Mouse (Mus musculus) MEL (cell line): Measurements from ENCODE around the gene Klhl21. TPM values are rescaled to one million over a fixed set of nuclear protein-coding genes. Genes with fewer than 3 reads are reported as not detected.
A peak's percentile ranks its signal among the peaks of the same experiment; 100 is the strongest.

Experiments
- DNase-seq: peaks from one replicate; pipeline ENCODE4 v3.0.0; 2011; ENCODE audit warnings: low read depth, low spot score
- H3K27ac ChIP-seq: 2 replicates; pipeline ENCODE4 v1.5.1; 2012; ENCODE audit warnings: low read depth, mild to moderate bottlenecking, control low read depth, low read length, moderate library complexity; ENCODE audit not compliant: control insufficient read depth
- H3K27me3 ChIP-seq, 2 experiments: fragments of 150-350 bp in 1 of 2; sonication (generic) in 1 of 2; 2 replicates each; pipeline ENCODE4 v1.6.1; 2012; ENCODE audit warnings: low read length in 2 of 2, mild to moderate bottlenecking in 2 of 2, improper control_type of control experiment in 1 of 2, moderate library complexity in 1 of 2; ENCODE audit not compliant: insufficient read depth in 2 of 2, control insufficient read depth in 1 of 2
- H3K36me3 ChIP-seq, 2 experiments: 2 replicates each; pipeline ENCODE4 v1.6.1; 2012 to 2014; ENCODE audit warnings: low read length in 2 of 2, improper control_type of control experiment in 1 of 2, inconsistent platforms in 1 of 2, mild to moderate bottlenecking in 1 of 2; ENCODE audit not compliant: insufficient read depth in 2 of 2, control insufficient read depth in 1 of 2
- H3K4me1 ChIP-seq, 2 experiments: fragments of 150-350 bp in 1 of 2; sonication (generic) in 1 of 2; 2 replicates each; pipeline ENCODE4 v1.6.1; 2012; ENCODE audit warnings: low read length in 2 of 2, improper control_type of control experiment in 1 of 2, mild to moderate bottlenecking in 1 of 2; ENCODE audit not compliant: insufficient read depth in 2 of 2, control insufficient read depth in 1 of 2
- H3K4me3 ChIP-seq, 2 experiments: fragments of 150-350 bp in 1 of 2; sonication (generic) in 1 of 2; 2 replicates each; pipeline ENCODE4 v1.5.1; 2012; ENCODE audit warnings: low read depth in 2 of 2, low read length in 2 of 2, mild to moderate bottlenecking in 2 of 2, moderate library complexity in 2 of 2, control low read depth in 1 of 2, improper control_type of control experiment in 1 of 2; ENCODE audit not compliant: control insufficient read depth in 1 of 2, insufficient read depth in 1 of 2
- H3K79me2 ChIP-seq: 2 replicates; pipeline ENCODE4 v1.6.1; 2012; ENCODE audit warnings: mild to moderate bottlenecking, low read length, moderate library complexity; ENCODE audit not compliant: control insufficient read depth, poor library complexity, insufficient read depth
- H3K9ac ChIP-seq: 2 replicates; pipeline ENCODE4 v1.6.1; 2012; ENCODE audit warnings: low read depth, mild to moderate bottlenecking, control low read depth, low read length, moderate library complexity; ENCODE audit not compliant: control insufficient read depth, poor library complexity, severe bottlenecking
- H3K9me3 ChIP-seq: fragments of 150-350 bp; sonication (generic); replicated peaks from 2 replicates; pipeline ENCODE4 v1.6.1; 2012; ENCODE audit warnings: mild to moderate bottlenecking, low read length, improper control_type of control experiment, moderate library complexity; ENCODE audit not compliant: insufficient read depth
- BHLHE40 ChIP-seq: IDR thresholded peaks from 2 replicates; pipeline ENCODE4 v1.6.1; 2012; ENCODE audit warnings: low read depth, mild to moderate bottlenecking, inconsistent platforms, low read length, improper control_type of control experiment, borderline replicate concordance
- CHD2 ChIP-seq: IDR thresholded peaks from 2 replicates; pipeline ENCODE4 v1.6.1; 2011; ENCODE audit warnings: low read length, improper control_type of control experiment
- ELF1 ChIP-seq: IDR thresholded peaks from 2 replicates; pipeline ENCODE4 v1.6.1; 2014; ENCODE audit warnings: low read depth, mild to moderate bottlenecking, inconsistent platforms, low read length, improper control_type of control experiment, moderate library complexity
- EP300 ChIP-seq, 2 experiments: IDR thresholded peaks; 2 replicates each; pipeline ENCODE4 v1.6.1; 2011; ENCODE audit warnings: improper control_type of control experiment in 2 of 2, low read length in 2 of 2, low read depth in 1 of 2, mild to moderate bottlenecking in 1 of 2
- ETS1 ChIP-seq: IDR thresholded peaks from 2 replicates; pipeline ENCODE4 v1.6.1; 2012; ENCODE audit warnings: low read depth, mild to moderate bottlenecking, inconsistent platforms, low read length, improper control_type of control experiment, moderate library complexity
- GABPA ChIP-seq: IDR thresholded peaks from 2 replicates; pipeline ENCODE4 v1.6.1; 2012; ENCODE audit warnings: low read depth, mild to moderate bottlenecking, inconsistent platforms, low read length, improper control_type of control experiment, moderate library complexity
- HCFC1 ChIP-seq: IDR thresholded peaks from 2 replicates; pipeline ENCODE4 v1.6.1; 2012; ENCODE audit warnings: low read depth, mild to moderate bottlenecking, inconsistent platforms, low read length, improper control_type of control experiment, moderate library complexity
- JUND ChIP-seq: IDR thresholded peaks from 2 replicates; pipeline ENCODE4 v1.6.1; 2011; ENCODE audit warnings: low read depth, mild to moderate bottlenecking, improper control_type of control experiment, low read length
- MAFK ChIP-seq: IDR thresholded peaks from 2 replicates; pipeline ENCODE4 v1.6.1; 2011; ENCODE audit warnings: low read depth, mild to moderate bottlenecking, low read length, improper control_type of control experiment, borderline replicate concordance
- MEF2A ChIP-seq: IDR thresholded peaks from 2 replicates; pipeline ENCODE4 v1.6.1; 2014; ENCODE audit warnings: low read depth, mild to moderate bottlenecking, inconsistent platforms, low read length, improper control_type of control experiment; ENCODE audit not compliant: poor library complexity, insufficient replicate concordance, severe bottlenecking; ENCODE audit errors: extremely low read depth
- MXI1 ChIP-seq: IDR thresholded peaks from 2 replicates; pipeline ENCODE4 v1.6.1; 2011; ENCODE audit warnings: mild to moderate bottlenecking, low read depth, low read length, improper control_type of control experiment
- MYB ChIP-seq: IDR thresholded peaks from 2 replicates; pipeline ENCODE4 v1.6.1; 2011; ENCODE audit warnings: mild to moderate bottlenecking, low read depth, low read length, improper control_type of control experiment
- MYC ChIP-seq: IDR thresholded peaks from 2 replicates; pipeline ENCODE4 v1.6.1; 2011; ENCODE audit warnings: low read depth, mild to moderate bottlenecking, low read length, improper control_type of control experiment, moderate library complexity
- NRF1 ChIP-seq: IDR thresholded peaks from 2 replicates; pipeline ENCODE4 v1.6.1; 2014; ENCODE audit warnings: low read depth, mild to moderate bottlenecking, inconsistent platforms, low read length, improper control_type of control experiment, moderate library complexity; ENCODE audit not compliant: poor library complexity, insufficient read depth, severe bottlenecking
- POLR2AphosphoS2 ChIP-seq: IDR thresholded peaks from 2 replicates; pipeline ENCODE4 v1.6.1; 2011; ENCODE audit warnings: low read length, improper control_type of control experiment
- RCOR1 ChIP-seq: IDR thresholded peaks from 2 replicates; pipeline ENCODE4 v1.6.1; 2012; ENCODE audit warnings: low read depth, mild to moderate bottlenecking, inconsistent platforms, low read length, improper control_type of control experiment
- SMC3 ChIP-seq: IDR thresholded peaks from 2 replicates; pipeline ENCODE4 v1.6.1; 2011; ENCODE audit warnings: low read depth, low read length, improper control_type of control experiment
- TBP ChIP-seq: IDR thresholded peaks from 2 replicates; pipeline ENCODE4 v1.8.0; 2011; ENCODE audit warnings: low read depth, low read length, improper control_type of control experiment
- UBTF ChIP-seq: IDR thresholded peaks from 2 replicates; pipeline ENCODE4 v1.6.1; 2012; ENCODE audit warnings: low read depth, mild to moderate bottlenecking, inconsistent platforms, low read length, improper control_type of control experiment, moderate library complexity, borderline replicate concordance; ENCODE audit not compliant: insufficient read depth
- USF1 ChIP-seq: IDR thresholded peaks from 2 replicates; pipeline ENCODE4 v1.6.1; 2014; ENCODE audit warnings: low read depth, mild to moderate bottlenecking, inconsistent platforms, low read length, improper control_type of control experiment, moderate library complexity
- USF2 ChIP-seq, 2 experiments: IDR thresholded peaks; 2 replicates each; pipeline ENCODE4 v1.6.1; 2011 to 2012; ENCODE audit warnings: improper control_type of control experiment in 2 of 2, low read length in 2 of 2, borderline replicate concordance in 1 of 2, inconsistent platforms in 1 of 2, low read depth in 1 of 2, mild to moderate bottlenecking in 1 of 2; ENCODE audit not compliant: insufficient read depth in 1 of 2
- ZC3H11A ChIP-seq: IDR thresholded peaks from 2 replicates; pipeline ENCODE4 v1.6.1; 2012; ENCODE audit warnings: low read depth, mild to moderate bottlenecking, inconsistent platforms, low read length, improper control_type of control experiment
- ZKSCAN1 ChIP-seq: IDR thresholded peaks from 2 replicates; pipeline ENCODE4 v1.6.1; 2012; ENCODE audit warnings: low read depth, mild to moderate bottlenecking, inconsistent platforms, low read length, improper control_type of control experiment, moderate library complexity
- ZMIZ1 ChIP-seq: IDR thresholded peaks from 2 replicates; pipeline ENCODE4 v1.6.1; 2012; ENCODE audit warnings: low read depth, mild to moderate bottlenecking, inconsistent platforms, low read length, improper control_type of control experiment, moderate library complexity
- ZNF384 ChIP-seq: IDR thresholded peaks from 2 replicates; pipeline ENCODE4 v1.6.1; 2012; ENCODE audit warnings: low read depth, mild to moderate bottlenecking, inconsistent platforms, low read length, improper control_type of control experiment
- polyA plus RNA-seq, 2 experiments: library from polyadenylated mRNA; stranded (reverse) in 1 of 2; unstranded in 1 of 2; fragments of >175 nt in 1 of 2; fragments of >200 nt in 1 of 2; gene quantifications; 2 replicates each; pipeline versions ENCODE4 v1.2.1 to v1.2.4; 2012; ENCODE audit warnings: low replicate concordance in 2 of 2, low read depth in 1 of 2; ENCODE audit not compliant: insufficient read length in 2 of 2, insufficient read depth in 1 of 2, missing spikeins in 1 of 2
- total RNA-seq: library from RNA; depleted of rRNA; stranded (reverse); fragments of 300-350 nt; gene quantifications from 2 replicates; pipeline ENCODE4 v1.2.3, GENCODE M21; 2012

Klhl21 gene
- total and polyA plus RNA-seq, 3 experiments: 18.0 to 22.5 TPM; not detected in 1

GRCm38 (mm10) chr4:152001335-152001734, 7.3 kb upstream of the Klhl21 start (continued):
- TF ChIP-seq NRF1: no peak
- peak; percentile 20; the same call in 1 of the 2 replicates for TF ChIP-seq ZC3H11A
- TF ChIP-seq RCOR1: no peak
- no peak for TF ChIP-seq MAFK
- TF ChIP-seq JUND: no peak
- TF ChIP-seq ZKSCAN1: no peak
- TF ChIP-seq POLR2AphosphoS2: no peak
- no peak for TF ChIP-seq GABPA
- TF ChIP-seq ETS1: no peak
- TF ChIP-seq HCFC1: no peak
- TF ChIP-seq, all 39 proteins: peak for 5

GRCm38 (mm10) chr4:152002063-152002462, 6.5 kb upstream of the Klhl21 start:
- H3K79me2 ChIP-seq: no peaks in the 10 kb centered on the region
- no peak overlapping the region for H3K27ac ChIP-seq
- H3K9ac ChIP-seq: no peak overlapping the region
- H3K27me3 ChIP-seq: no peaks in the 10 kb centered on the region
- no peak for DNase-seq
- H3K9me3 ChIP-seq: no peaks in the 10 kb centered on the region
- H3K36me3 ChIP-seq: peaks cover 0 to 14% of the 10 kb centered on the region in 2 experiments; a peak in 2 of 4 replicates
- peaks cover 5 to 19% of the 10 kb centered on the region in 2 experiments for H3K4me1 ChIP-seq
- H3K4me3 ChIP-seq: no peak overlapping the region
- no peak for TF ChIP-seq JUND
- no peak for TF ChIP-seq UBTF
- no peak for TF ChIP-seq BHLHE40
- TF ChIP-seq SMC3: no peak
- TF ChIP-seq ZC3H11A: no peak
- TF ChIP-seq MXI1: no peak
- TF ChIP-seq MYB: no peak
- no peak for TF ChIP-seq MAFK
- no peak for TF ChIP-seq ZNF384
- TF ChIP-seq MYC: no peak
- no peak for TF ChIP-seq EP300 (IDR thresholded peaks at IDR 0.05; ENCODE audit: low read depth in 1 of 2, low read length in 2 of 2)
- no peak for TF ChIP-seq TBP
- TF ChIP-seq USF2 (IDR thresholded peaks at IDR 0.05; ENCODE audit: borderline replicate concordance in 1 of 2, insufficient read depth in 1 of 2, low read depth in 1 of 2, low read length in 2 of 2): no peak
- TF ChIP-seq CHD2: no peak
- no peak for TF ChIP-seq ZMIZ1
- no peak for TF ChIP-seq USF1
- no peak for TF ChIP-seq MEF2A
- no peak for TF ChIP-seq ELF1
